Comparison of ENCODE assay signal across 10 mouse cellular contexts in genomic region chr9:71760518-71761141, GRCm38 (mm10). TPM values are rescaled to one million over a fixed set of nuclear protein-coding genes. Genes with fewer than 3 reads are reported as not detected.
DNase-seq lines count a peak whose midpoint lies in the region; ATAC-seq and TF ChIP-seq lines count a peak whose summit lies in the region.
"Had no signal": no experiment of that assay in that cellular context is flagged by ENCODE, and none has a peak within 500 bp of the region (broad histone marks: within the 10 kb centered on the region; RNA-seq: fewer than 3 reads in every experiment).

No protein-coding gene starts in this region.

- no peak for TF ChIP-seq CTCF in kidney, adult 2 months (conservative IDR thresholded peaks at IDR 0.05; ENCODE audit: insufficient read depth, insufficient read length, low read depth, low read length)

- intact Hi-C loops in gastrocnemius, postnatal 14 days (cut with DNase I; ENCODE audit: low total_unique reads), result no loop called here

- H3K9me3 ChIP-seq in embryonic facial prominence, embryonic 10.5 days, result no peaks in the 10 kb centered on the region; the same call in 1 of the 2 replicates
- no peaks in the 10 kb centered on the region for H3K9me3 ChIP-seq in limb, embryonic 13.5 days

- H3K27me3 ChIP-seq in kidney, adult 2 months (replicated peaks; ENCODE audit: control insufficient read depth, insufficient read depth, low read length), result no peaks in the 10 kb centered on the region
- peaks cover 23% of the 10 kb centered on the region for H3K27me3 ChIP-seq in embryonic facial prominence, embryonic 10.5 days (replicated peaks; ENCODE audit: low read depth, poor library complexity, severe bottlenecking)
- no peaks in the 10 kb centered on the region for H3K27me3 ChIP-seq in limb, embryonic 13.5 days

- peaks cover 28% of the 10 kb centered on the region for H3K4me1 ChIP-seq in kidney, adult 2 months (ENCODE audit: control insufficient read depth, insufficient read depth, low read length)
- peaks cover 67% of the 10 kb centered on the region for H3K4me1 ChIP-seq in embryonic facial prominence, embryonic 10.5 days
- H3K4me1 ChIP-seq in limb, embryonic 13.5 days, result peaks cover 38% of the 10 kb centered on the region

- no peak overlapping the region for H3K4me3 ChIP-seq in kidney, adult 2 months (ENCODE audit: insufficient read depth, low read depth, low read length)
- peak overlapping the region; percentile 20; the same call in 1 of the 2 replicates for H3K4me3 ChIP-seq in embryonic facial prominence, embryonic 10.5 days
- H3K4me3 ChIP-seq in limb, embryonic 13.5 days, result no peak overlapping the region
- H3K4me3 ChIP-seq: layer of hippocampus, adult 2 months had no signal

- no peaks in the 10 kb centered on the region for H3K36me3 ChIP-seq in kidney, adult 2 months (ENCODE audit: control insufficient read depth, insufficient read depth, low read length)
- no peaks in the 10 kb centered on the region for H3K36me3 ChIP-seq in embryonic facial prominence, embryonic 10.5 days (replicated peaks)
- H3K36me3 ChIP-seq in limb, embryonic 13.5 days, result no peaks in the 10 kb centered on the region

- H3K4me2 ChIP-seq in limb, embryonic 13.5 days (replicated peaks), result peak overlapping the region; percentile 35; the same call in 1 of the 2 replicates

- ATAC-seq in limb, embryonic 13.5 days (ENCODE audit: low FRiP score, low read depth), result no peak

- no peak overlapping the region for H3K9ac ChIP-seq in limb, embryonic 13.5 days

- no peak for DNase-seq in kidney, adult 2 months
- DNase-seq in kidney, postnatal 14 days, result no peak
- peak; percentile 54 for DNase-seq in embryo, embryonic 11 days
- peak; percentile 53 for DNase-seq in embryonic facial prominence, embryonic 10.5 days (ENCODE audit: low spot score)
- no peak for DNase-seq in urinary bladder, postnatal 36 days (ENCODE audit: low spot score in 2 of 2)
- no peak for DNase-seq in gastrocnemius, postnatal 10 days
- no peak for DNase-seq in gastrocnemius, postnatal 14 days
- DNase-seq: thymus, postnatal 36 days had no signal

- H3K27ac ChIP-seq in kidney, adult 2 months (ENCODE audit: insufficient read depth, low read depth, low read length), result peak overlapping the region; percentile 57; the same call in 1 of the 2 replicates
- peak overlapping the region; percentile 76 for H3K27ac ChIP-seq in embryonic facial prominence, embryonic 10.5 days (replicated peaks)
- no peak overlapping the region for H3K27ac ChIP-seq in limb, embryonic 13.5 days
- H3K27ac ChIP-seq: layer of hippocampus, adult 2 months had no signal

- WGBS in kidney, adult 2 months, result 31% methylated on average over 14 of the region's 14 CpGs
- WGBS in embryonic facial prominence, embryonic 10.5 days, result 13% methylated on average over 14 of the region's 14 CpGs
- WGBS in limb, embryonic 13.5 days, result 15% methylated on average over 13 of the region's 14 CpGs

- TF ChIP-seq POLR2A in kidney, adult 2 months (IDR thresholded peaks at IDR 0.05; ENCODE audit: low read depth, low read length), result no peak

RNA-seq across cellular contexts. Expression of gene Cgnl1, which starts 10.8 kb away (rescaled TPM):
- polyA plus RNA-seq in kidney, adult 2 months (2012; rRNA removed), result 86.3 and 105 TPM in 2 replicates
- polyA plus RNA-seq in embryonic facial prominence, embryonic 10.5 days (2016; fragmentation: Nextera tagmentation; extraction: Ambion mirVana), result 10.8 and 11.1 TPM in 2 replicates
- 11.3 and 13.6 TPM in 2 replicates for polyA plus RNA-seq in limb, embryonic 13.5 days (2015; fragmentation: Nextera tagmentation; extraction: Ambion mirVana)
- 10 to 100 TPM; 12.0 to 13.1 TPM for total RNA-seq in gastrocnemius, postnatal 10 days (2021)
- 1 to 10 TPM; 8.5 to 9.3 TPM for total RNA-seq in gastrocnemius, postnatal 14 days (2021)

Comparison
In these comparisons a context has a peak if more than half of its experiments do, and no peak if none do; other contexts are left out.
1. DNase-seq: peak in embryo, embryonic 11 days (single experiment) and embryonic facial prominence, embryonic 10.5 days (single experiment); none in kidney, adult 2 months (single experiment), kidney, postnatal 14 days (single experiment), urinary bladder, postnatal 36 days (0 of 2), gastrocnemius, postnatal 10 days (single experiment) and gastrocnemius, postnatal 14 days (single experiment).